Mouse (Mus musculus): ENCODE measurements around the gene Hdac4.

DNA sequence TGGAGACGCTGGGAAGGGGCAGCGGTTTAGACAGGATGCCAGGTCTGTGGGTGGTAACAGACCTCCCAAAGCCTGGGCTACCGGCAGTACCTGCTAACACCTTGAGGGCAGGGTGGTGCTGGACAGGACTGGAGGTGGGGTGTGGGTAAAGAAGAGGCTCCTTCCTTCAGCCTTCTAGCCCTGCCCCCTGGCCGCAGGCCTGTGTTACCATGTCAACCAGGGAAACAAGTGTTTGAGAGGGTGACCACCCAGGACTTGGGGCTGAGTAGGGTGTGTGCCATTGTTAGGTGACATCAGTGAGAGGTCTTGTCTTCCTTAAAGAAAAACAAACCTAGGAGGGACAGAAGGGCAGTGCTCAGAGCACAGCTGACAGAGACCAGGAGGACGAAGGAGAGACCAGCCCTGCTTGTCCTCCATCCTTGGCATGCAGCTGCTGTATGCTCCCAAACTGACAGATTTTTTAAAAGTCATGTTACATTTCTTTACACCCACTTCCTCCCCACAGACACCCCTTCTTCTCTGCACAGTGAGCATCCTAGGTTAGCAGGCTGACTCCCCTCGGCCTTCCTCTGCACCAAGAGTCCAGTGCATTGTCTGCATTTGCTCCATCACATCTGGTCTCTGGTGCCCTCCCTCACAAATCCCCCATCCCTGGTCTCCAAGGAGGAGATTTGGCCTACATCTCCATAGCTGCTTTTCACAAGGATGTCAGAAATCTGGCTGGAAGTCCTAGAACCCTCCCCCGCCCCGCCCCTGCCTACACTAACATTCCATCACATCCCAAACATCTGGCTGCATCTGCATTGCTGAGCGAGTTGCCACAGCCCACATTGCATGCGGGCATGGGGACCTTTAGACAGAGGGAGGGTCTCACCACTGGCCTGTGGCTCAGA, 283.0 kb downstream of the Hdac4 start:
- peak; percentile 24; the same call in 1 of the 2 replicates for TF ChIP-seq POLR2A (IDR thresholded peaks at IDR 0.05; ENCODE audit: control insufficient read depth, low read depth, low read length)
- no peak for TF ChIP-seq CTCF (IDR thresholded peaks at IDR 0.05; ENCODE audit: control insufficient read depth, insufficient read depth, insufficient replicate concordance, low read depth, low read length)

Data from testis, adult 2 months (tissue).